Mouse (Mus musculus) limb, embryonic 10.5 days (tissue): ENCODE measurements around the gene Rmnd5b. TPM values are rescaled to one million over a fixed set of nuclear protein-coding genes. Genes with fewer than 3 reads are reported as not detected.
"Not testable (repeated sequence)": the region's sequence is repeated elsewhere in the genome, so short reads cannot be mapped to it uniquely, and the experiment has no call there.

Experiments used
- DNase-seq: peaks from one replicate; pipeline ENCODE4 v3.0.0-alpha.2; 2017; ENCODE audit warnings: low spot score
- H3K27ac ChIP-seq: fragments of 300-500 bp; sonication (generic); 2 replicates; pipeline ENCODE4 v1.5.1; 2016; ENCODE audit warnings: mild to moderate bottlenecking
- H3K27me3 ChIP-seq: fragments of 300-500 bp; sonication (generic); 2 replicates; pipeline ENCODE4 v1.6.1; 2016; ENCODE audit warnings: low read depth, mild to moderate bottlenecking; ENCODE audit not compliant: poor library complexity, severe bottlenecking
- H3K36me3 ChIP-seq: fragments of 300-500 bp; sonication (generic); 2 replicates; pipeline ENCODE4 v1.6.1; 2016; ENCODE audit warnings: mild to moderate bottlenecking, moderate library complexity
- H3K4me1 ChIP-seq: fragments of 300-500 bp; sonication (generic); 2 replicates; pipeline ENCODE4 v1.6.1; 2016
- H3K4me3 ChIP-seq: fragments of 300-500 bp; sonication (generic); 2 replicates; pipeline ENCODE4 v1.5.1; 2016; ENCODE audit warnings: mild to moderate bottlenecking, moderate library complexity
- H3K9me3 ChIP-seq: fragments of 300-500 bp; sonication (generic); replicated peaks from 2 replicates; pipeline ENCODE4 v1.6.1; 2016; ENCODE audit warnings: mild to moderate bottlenecking
- WGBS: fragments of 180-500 bp; shearing (Covaris S2); methylation state at CpG from one replicate; pipeline ENCODE4 v1.1.7; 2016; 5-methylcytosine and 5-hydroxymethylcytosine counted together
- polyA plus RNA-seq: library from polyadenylated mRNA; unstranded; fragments of >200 nt; fragmentation: Nextera tagmentation; extraction: Ambion mirVana; gene quantifications from 2 replicates; pipeline ENCODE4 v1.2.1, GENCODE M21; 2016

The Rmnd5b gene
- polyA plus RNA-seq: 37.1 and 42.1 TPM in 2 replicates

GRCm38 (mm10) chr11:51635525-51636322 is at the start of gene Rmnd5b:
Gene Rmnd5b (minus strand): TSS chr11:51635896.
- no peaks in the 10 kb centered on the region for H3K9me3 ChIP-seq
- peaks cover 44% of the 10 kb centered on the region for H3K4me1 ChIP-seq
- peak within 1 kb of the TSS; percentile 79 for H3K4me3 ChIP-seq
- H3K27me3 ChIP-seq: no peaks in the 10 kb centered on the region
- DNase-seq: peak; percentile 89
- WGBS: under 1% methylated on average over 61 of the region's 61 CpGs
- peak within 1 kb of the TSS; percentile 88 for H3K27ac ChIP-seq
- 0 out of 2 replicates have a peak, but pooled peaks cover 2% of the 10 kb centered on the region for H3K36me3 ChIP-seq

GRCm38 (mm10) chr11:51681976-51682374 is 46.3 kb upstream of the Rmnd5b start:
- no peak overlapping the region for H3K27ac ChIP-seq
- H3K9me3 ChIP-seq: no peaks in the 10 kb centered on the region
- peaks cover 19% of the 10 kb centered on the region for H3K36me3 ChIP-seq
- peaks cover 8% of the 10 kb centered on the region; the same call in 1 of the 2 replicates for H3K4me1 ChIP-seq
- H3K4me3 ChIP-seq: 0 out of 2 replicates have a peak overlapping the region, but pooled peaks have one; percentile 19
- WGBS: 47% methylated on average over 8 of the region's 8 CpGs
- no peaks in the 10 kb centered on the region for H3K27me3 ChIP-seq
- DNase-seq: no peak

GRCm38 (mm10) chr11:51681324-51681975 is 45.8 kb upstream of the Rmnd5b start:
- DNase-seq: peak; percentile 94
- Histone ChIP-seq H3K36me3 (peaks cover 19% of the 10 kb centered on the region), H3K4me1 (peaks cover 8% of the 10 kb centered on the region; the same call in 1 of the 2 replicates), H3K9me3 (no peaks in the 10 kb centered on the region), H3K27me3 (no peaks in the 10 kb centered on the region), H3K27ac (0 out of 2 replicates have a peak overlapping the region, but pooled peaks have one; percentile 14), H3K4me3 (peak overlapping the region; percentile 19; the same call in 1 of the 2 replicates)
- WGBS: 40% methylated on average over 13 of the region's 13 CpGs

GRCm38 (mm10) chr11:51679466-51679865 is 43.8 kb upstream of the Rmnd5b start:
- no peak for DNase-seq
- Histone ChIP-seq H3K27me3 (no peaks in the 10 kb centered on the region), H3K9me3 (no peaks in the 10 kb centered on the region), H3K36me3 (peaks cover 5% of the 10 kb centered on the region), H3K4me3 (no peak overlapping the region), H3K27ac (no peak overlapping the region), H3K4me1 (peaks cover 8% of the 10 kb centered on the region; the same call in 1 of the 2 replicates)
- WGBS: 88% methylated on average over 3 of the region's 3 CpGs

- Histone ChIP-seq H3K36me3 (no peaks in the 10 kb centered on the region), H3K27me3 (no peaks in the 10 kb centered on the region)
These were observed 42.2 kb upstream of the Rmnd5b start for GRCm38 (mm10) chr11:51677737-51678418.

GRCm38 (mm10) chr11:51675386-51675785 is 39.7 kb upstream of the Rmnd5b start:
- no peak overlapping the region for H3K27ac ChIP-seq
- no peaks in the 10 kb centered on the region for H3K27me3 ChIP-seq
- no peak for DNase-seq
- H3K9me3 ChIP-seq: no peaks in the 10 kb centered on the region
- peaks cover 4% of the 10 kb centered on the region; the same call in 1 of the 2 replicates for H3K4me1 ChIP-seq
- WGBS: 78% methylated on average over 5 of the region's 5 CpGs
- no peak overlapping the region for H3K4me3 ChIP-seq
- no peaks in the 10 kb centered on the region for H3K36me3 ChIP-seq

More at GRCm38 (mm10) chr11:51677737-51678418, 42.2 kb upstream of the Rmnd5b start:
- DNase-seq: no peak
- H3K4me1 ChIP-seq: peaks cover 8% of the 10 kb centered on the region; the same call in 1 of the 2 replicates
- no peak overlapping the region for H3K27ac ChIP-seq
- no peaks in the 10 kb centered on the region for H3K9me3 ChIP-seq
- no peak overlapping the region for H3K4me3 ChIP-seq
- WGBS: 66% methylated on average over 6 of the region's 6 CpGs

GRCm38 (mm10) chr11:51673291-51673690 is 37.6 kb upstream of the Rmnd5b start:
- Histone ChIP-seq H3K4me3 (no peak overlapping the region), H3K9me3 (no peaks in the 10 kb centered on the region), H3K27me3 (no peaks in the 10 kb centered on the region), H3K36me3 (no peaks in the 10 kb centered on the region), H3K4me1 (peaks cover 4% of the 10 kb centered on the region; the same call in 1 of the 2 replicates), H3K27ac (no peak overlapping the region)
- 83% methylated on average over 9 of the region's 9 CpGs for WGBS
- no peak for DNase-seq

- no peak overlapping the region for H3K4me3 ChIP-seq
- no peaks in the 10 kb centered on the region for H3K27me3 ChIP-seq
- H3K4me1 ChIP-seq: no peaks in the 10 kb centered on the region
- 77% methylated on average over 2 of the region's 2 CpGs for WGBS
- no peaks in the 10 kb centered on the region for H3K9me3 ChIP-seq
- H3K27ac ChIP-seq: no peak overlapping the region
- DNase-seq: no peak
- no peaks in the 10 kb centered on the region for H3K36me3 ChIP-seq
These were observed 35.7 kb upstream of the Rmnd5b start for GRCm38 (mm10) chr11:51671376-51671775.

GRCm38 (mm10) chr11:51670846-51671245 is 35.1 kb upstream of the Rmnd5b start:
- 96% methylated on average over 7 of the region's 7 CpGs for WGBS
- H3K9me3 ChIP-seq: no peaks in the 10 kb centered on the region
- no peaks in the 10 kb centered on the region for H3K36me3 ChIP-seq
- H3K27me3 ChIP-seq: no peaks in the 10 kb centered on the region
- H3K4me3 ChIP-seq: no peak overlapping the region
- no peak for DNase-seq
- H3K4me1 ChIP-seq: no peaks in the 10 kb centered on the region
- no peak overlapping the region for H3K27ac ChIP-seq

GRCm38 (mm10) chr11:51664747-51665146 is 29.1 kb upstream of the Rmnd5b start:
- 96% methylated on average over 7 of the region's 7 CpGs for WGBS
- not testable (repeated sequence) for DNase-seq, H3K27ac ChIP-seq

GRCm38 (mm10) chr11:51662632-51663031 is 26.9 kb upstream of the Rmnd5b start:
- Histone ChIP-seq H3K27ac (no peak overlapping the region), H3K9me3 (no peaks in the 10 kb centered on the region), H3K4me3 (no peak overlapping the region), H3K36me3 (no peaks in the 10 kb centered on the region), H3K27me3 (no peaks in the 10 kb centered on the region), H3K4me1 (peaks cover 14% of the 10 kb centered on the region)
- 87% methylated on average over 7 of the region's 7 CpGs for WGBS
- DNase-seq: no peak

More at GRCm38 (mm10) chr11:51664747-51665146, 29.1 kb upstream of the Rmnd5b start:
- not testable (repeated sequence) for H3K36me3 ChIP-seq, H3K4me1 ChIP-seq, H3K4me3 ChIP-seq, H3K9me3 ChIP-seq, H3K27me3 ChIP-seq

- H3K9me3 ChIP-seq: no peaks in the 10 kb centered on the region
- no peak for DNase-seq
- 88% methylated on average over 16 of the region's 16 CpGs for WGBS
- no peak overlapping the region for H3K27ac ChIP-seq
- peaks cover 3% of the 10 kb centered on the region; the same call in 1 of the 2 replicates for H3K36me3 ChIP-seq
- H3K27me3 ChIP-seq: no peaks in the 10 kb centered on the region
- H3K4me1 ChIP-seq: peaks cover 18% of the 10 kb centered on the region
- H3K4me3 ChIP-seq: no peak overlapping the region
These were observed 26.2 kb upstream of the Rmnd5b start for GRCm38 (mm10) chr11:51661867-51662365.
